Mouse (Mus musculus): Measurements from ENCODE around the gene H2al1k. TPM values are rescaled to one million over a fixed set of nuclear protein-coding genes. Genes with fewer than 3 reads are reported as not detected.
"Not testable (repeated sequence)": the region's sequence is repeated elsewhere in the genome, so short reads cannot be mapped to it uniquely, and the experiment has no call there.

The H2al1k gene
- polyA plus RNA-seq, 1 experiment from 2014 or later: not detected

- DNase-seq: peak; percentile 53
- WGBS: 42% methylated on average over 2 of the region's 2 CpGs
- H3K9me3 ChIP-seq (ENCODE audit: low read depth, low read length); H3K27ac ChIP-seq (ENCODE audit: low read depth); H3K4me1 ChIP-seq (ENCODE audit: insufficient read depth); ATAC-seq (ENCODE audit: insufficient read depth); H3K4me2 ChIP-seq; H3K9ac ChIP-seq; H3K36me3 ChIP-seq (ENCODE audit: insufficient read depth); H3K4me3 ChIP-seq (ENCODE audit: low read depth, low read length); H3K27me3 ChIP-seq (ENCODE audit: insufficient read depth, low read length): not testable (repeated sequence)
- TF ChIP-seq CTCF (IDR thresholded peaks at IDR 0.05; ENCODE audit: low read depth): peak; percentile 51
These were observed 23.6 kb downstream of the H2al1k start for GRCm38 (mm10) chrX:9374012-9374411.

- DNase-seq; H3K27me3 ChIP-seq (ENCODE audit: insufficient read depth, low read length); ATAC-seq (ENCODE audit: insufficient read depth); H3K4me1 ChIP-seq (ENCODE audit: insufficient read depth); H3K9ac ChIP-seq; H3K4me3 ChIP-seq (ENCODE audit: low read depth, low read length); H3K9me3 ChIP-seq (ENCODE audit: low read depth, low read length); H3K27ac ChIP-seq (ENCODE audit: low read depth); H3K36me3 ChIP-seq (ENCODE audit: insufficient read depth); H3K4me2 ChIP-seq: not testable (repeated sequence)
These were observed 25.5 kb downstream of the H2al1k start for GRCm38 (mm10) chrX:9375927-9376326.

Other genes starting within 250 kb of the H2al1k start
- gene 4930402K13Rik, start 246.1 kb upstream of the H2al1k start, polyA plus RNA-seq (2014; fragmentation: Nextera tagmentation; extraction: Ambion mirVana): not detected in 2 replicates
- gene Lancl3, start 150.7 kb upstream of the H2al1k start, polyA plus RNA-seq (2014; fragmentation: Nextera tagmentation; extraction: Ambion mirVana): 1.1 and 1.4 TPM in 2 replicates
- 0.25 TPM in 1 of 2 replicates, not detected in the other for gene Gm14862, start 93.7 kb upstream of the H2al1k start, polyA plus RNA-seq (2014; fragmentation: Nextera tagmentation; extraction: Ambion mirVana)
- 2.7 and 3.5 TPM in 2 replicates for gene Xk, start 77.9 kb upstream of the H2al1k start, polyA plus RNA-seq (2014; fragmentation: Nextera tagmentation; extraction: Ambion mirVana)
- not detected in 2 replicates for gene H2al1m, start 66.9 kb upstream of the H2al1k start, polyA plus RNA-seq (2014; fragmentation: Nextera tagmentation; extraction: Ambion mirVana)
- 2.1 and 3.3 TPM in 2 replicates for gene Cybb, start 137.1 kb downstream of the H2al1k start, polyA plus RNA-seq (2014; fragmentation: Nextera tagmentation; extraction: Ambion mirVana)
- gene H2al1o, start 221.8 kb downstream of the H2al1k start, polyA plus RNA-seq (2014; fragmentation: Nextera tagmentation; extraction: Ambion mirVana): not detected in 2 replicates